Mouse (Mus musculus) lung, postnatal 14 days (tissue): ENCODE measurements around the gene Bri3bp.
A peak's percentile ranks its signal among the peaks of the same experiment; 100 is the strongest.
"Not testable (repeated sequence)": the region's sequence is repeated elsewhere in the genome, so short reads cannot be mapped to it uniquely, and the experiment has no call there.

Experiments
- DNase-seq: peaks from one replicate; pipeline ENCODE4 v3.0.0; 2021

Bri3bp gene

GRCm38 (mm10) chr5:125441234-125442114 is at the start of gene Bri3bp:
Bri3bp (plus strand) TSS chr5:125441568.
- peak; percentile 42 for DNase-seq

- peak; percentile 81 for DNase-seq
These were observed 49.8 kb upstream of the Bri3bp start for GRCm38 (mm10) chr5:125391609-125392008.

DNA sequence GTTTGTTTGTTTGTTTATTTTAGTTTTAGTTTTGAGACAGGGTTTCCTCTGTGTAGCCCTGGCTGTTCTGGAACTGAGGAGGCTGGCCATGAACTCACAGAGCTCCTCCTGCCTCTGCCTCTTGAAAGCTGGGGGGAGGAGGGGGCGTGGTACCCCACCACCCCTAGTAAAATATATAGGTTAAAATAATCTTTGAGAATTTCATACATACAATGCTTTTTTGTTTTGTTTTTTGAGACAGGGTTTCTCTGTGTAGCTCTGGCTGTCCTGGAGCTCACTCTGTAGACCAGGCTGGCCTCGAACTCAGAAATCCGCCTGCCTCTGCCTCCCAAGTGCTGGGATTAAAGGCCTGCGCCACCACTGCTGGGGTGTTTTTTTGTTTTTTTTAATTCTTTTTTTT is 49.2 kb upstream of the Bri3bp start:
- DNase-seq, result not testable (repeated sequence)

DNA sequence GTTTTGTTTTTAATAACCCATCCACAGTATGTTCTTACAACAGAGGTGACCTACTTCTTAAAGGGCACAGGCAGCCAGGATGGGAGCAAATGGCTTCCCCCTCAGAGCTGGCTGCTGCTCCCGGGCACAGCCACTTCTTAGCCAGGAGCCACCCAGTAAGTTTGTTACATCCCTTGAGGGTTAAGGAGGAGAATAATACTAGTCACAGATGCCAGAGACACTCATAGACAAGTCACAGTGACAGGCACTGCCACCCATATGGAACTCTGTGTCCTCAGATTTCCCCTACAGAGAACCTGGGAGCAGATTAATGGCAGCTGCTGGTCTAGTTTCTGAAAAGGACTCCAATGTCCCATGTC is 48.8 kb upstream of the Bri3bp start:
- no peak for DNase-seq

GRCm38 (mm10) chr5:125392977-125393621 is 48.3 kb upstream of the Bri3bp start:
- peak; percentile 96 for DNase-seq

GRCm38 (mm10) chr5:125393622-125394603 is 47.5 kb upstream of the Bri3bp start:
- peak; percentile 78 for DNase-seq

DNA sequence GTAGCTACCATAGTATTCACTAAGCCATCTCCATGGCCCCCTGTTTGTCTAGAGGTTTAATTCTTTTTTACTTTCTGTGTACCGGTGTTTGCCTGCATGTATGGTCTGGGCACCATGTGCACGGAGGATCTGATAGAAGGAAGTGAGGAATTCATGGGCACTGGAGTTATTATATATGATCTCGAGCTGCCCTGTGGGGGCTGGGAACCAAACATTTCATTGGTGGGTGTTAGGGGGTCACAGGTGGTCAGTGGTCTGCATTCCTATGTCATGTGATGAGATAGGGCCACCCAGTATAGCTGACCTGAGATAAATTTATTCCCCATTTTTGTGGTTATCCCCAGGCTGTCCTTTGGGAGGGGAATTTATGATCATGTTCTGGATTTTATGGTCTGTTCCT is 46.4 kb upstream of the Bri3bp start:
- no peak for DNase-seq

DNA sequence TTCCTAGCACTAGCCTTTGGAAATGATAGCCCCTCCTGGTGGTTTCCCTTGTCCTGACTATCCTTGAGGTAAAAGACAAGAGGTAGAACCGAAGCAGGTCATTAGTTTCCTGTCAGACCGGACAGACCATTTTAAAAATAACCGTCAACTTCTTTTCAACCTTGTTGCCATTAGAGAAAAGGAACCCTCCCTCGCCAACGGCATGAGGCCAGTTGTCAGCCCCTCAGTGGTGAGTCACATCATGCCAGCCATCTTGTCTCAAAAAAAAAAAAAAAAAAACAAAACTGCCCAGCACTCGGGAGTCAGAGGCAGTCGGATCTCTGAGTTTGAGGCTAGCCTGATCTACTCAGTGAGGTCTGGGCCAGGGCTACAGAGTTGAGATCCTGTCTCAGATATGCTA is 40.5 kb upstream of the Bri3bp start:
- no peak for DNase-seq

DNA sequence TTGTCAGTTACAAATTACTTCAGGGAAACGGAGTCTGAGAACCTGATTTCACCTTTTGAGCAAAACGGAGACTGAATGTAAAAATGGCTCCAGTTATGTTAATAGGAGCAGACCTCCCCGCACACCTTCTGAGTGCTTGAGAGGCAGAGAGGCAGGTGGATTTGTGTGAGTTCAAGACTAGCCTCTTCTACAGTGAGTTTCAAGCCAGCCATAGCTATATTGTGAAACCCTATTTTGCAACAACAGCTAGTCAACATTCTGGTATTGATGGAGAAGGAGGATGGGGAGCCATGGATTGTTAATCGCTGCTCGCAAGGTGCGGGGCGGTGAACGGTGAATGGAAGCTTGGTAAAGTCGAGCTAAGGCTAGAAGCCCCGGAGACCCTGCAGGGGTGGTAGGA is 38.9 kb upstream of the Bri3bp start:
- no peak for DNase-seq

- no peak for DNase-seq
These were observed 38.4 kb upstream of the Bri3bp start for GRCm38 (mm10) chr5:125402991-125403390.

- peak; percentile 70 for DNase-seq
These were observed 37.6 kb upstream of the Bri3bp start for GRCm38 (mm10) chr5:125403481-125404465.

GRCm38 (mm10) chr5:125404536-125404902 is 36.8 kb upstream of the Bri3bp start:
- DNase-seq, result no peak

- DNase-seq, result peak; percentile 51
These were observed 36.3 kb upstream of the Bri3bp start for GRCm38 (mm10) chr5:125404903-125405545.

DNA sequence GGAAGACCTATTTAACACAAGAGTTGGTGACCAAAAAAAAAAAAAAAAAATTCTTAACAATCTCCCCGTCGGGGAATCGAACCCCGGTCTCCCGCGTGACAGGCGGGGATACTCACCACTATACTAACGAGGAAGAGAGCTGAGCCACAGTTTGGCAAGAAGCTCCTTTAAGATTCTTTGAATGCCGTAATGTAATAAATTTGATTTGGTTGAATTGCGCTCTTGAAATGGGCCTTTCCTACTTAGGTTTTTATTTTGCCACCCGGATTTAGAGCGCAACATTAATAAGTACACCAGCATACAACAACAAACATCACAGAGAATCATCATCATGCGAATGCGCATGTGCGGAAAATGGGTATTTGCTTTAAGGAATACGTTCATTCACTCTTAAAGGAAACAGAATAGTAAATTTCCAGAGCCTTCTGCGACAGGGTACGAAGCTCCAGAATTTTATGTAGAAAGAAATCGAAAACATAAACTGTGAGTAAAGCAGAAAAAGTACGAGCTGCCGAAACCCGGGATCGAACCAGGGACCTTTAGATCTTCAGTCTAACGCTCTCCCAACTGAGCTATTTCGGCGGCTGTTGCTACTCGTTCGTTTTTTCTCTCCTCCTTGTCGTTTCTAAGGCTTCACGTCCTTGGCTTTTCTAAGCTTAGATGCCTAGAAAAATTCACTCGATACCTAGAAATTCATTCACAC is 35.7 kb upstream of the Bri3bp start:
- DNase-seq, result peak; percentile 92

DNA sequence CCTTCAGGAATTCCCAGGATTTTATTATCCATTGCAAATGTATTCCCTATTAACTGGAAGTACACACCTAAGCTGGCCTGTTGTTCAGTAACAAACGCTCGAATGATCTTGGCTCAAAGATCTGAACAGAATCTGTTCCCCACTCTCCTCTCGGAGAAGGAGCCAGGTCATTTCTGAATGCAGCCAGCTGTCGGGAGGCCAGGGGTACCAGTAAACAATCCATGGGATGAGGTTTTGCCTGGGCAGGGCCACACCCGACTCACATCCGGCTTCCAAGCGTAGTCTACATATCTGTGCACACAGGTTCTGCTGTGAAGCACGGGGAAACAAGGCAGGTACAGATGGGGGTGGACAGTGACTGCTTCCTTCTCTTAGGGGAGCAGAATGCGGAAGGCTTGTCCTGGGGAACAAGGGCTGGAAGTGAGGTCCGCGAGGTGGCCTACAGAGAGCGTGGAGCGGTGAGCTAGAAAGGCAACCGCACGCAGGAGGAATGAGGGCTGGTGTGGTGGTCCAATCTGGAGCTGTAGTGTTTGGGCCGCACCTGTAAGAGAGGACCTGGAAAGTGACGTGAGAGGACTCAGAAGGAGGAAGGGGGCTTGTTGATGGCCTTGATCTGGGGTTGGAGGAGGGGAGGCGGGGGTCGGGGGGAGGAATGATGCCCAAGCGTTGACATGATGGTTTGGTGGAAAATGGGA is 34.9 kb upstream of the Bri3bp start:
- DNase-seq, result peak; percentile 74

DNA sequence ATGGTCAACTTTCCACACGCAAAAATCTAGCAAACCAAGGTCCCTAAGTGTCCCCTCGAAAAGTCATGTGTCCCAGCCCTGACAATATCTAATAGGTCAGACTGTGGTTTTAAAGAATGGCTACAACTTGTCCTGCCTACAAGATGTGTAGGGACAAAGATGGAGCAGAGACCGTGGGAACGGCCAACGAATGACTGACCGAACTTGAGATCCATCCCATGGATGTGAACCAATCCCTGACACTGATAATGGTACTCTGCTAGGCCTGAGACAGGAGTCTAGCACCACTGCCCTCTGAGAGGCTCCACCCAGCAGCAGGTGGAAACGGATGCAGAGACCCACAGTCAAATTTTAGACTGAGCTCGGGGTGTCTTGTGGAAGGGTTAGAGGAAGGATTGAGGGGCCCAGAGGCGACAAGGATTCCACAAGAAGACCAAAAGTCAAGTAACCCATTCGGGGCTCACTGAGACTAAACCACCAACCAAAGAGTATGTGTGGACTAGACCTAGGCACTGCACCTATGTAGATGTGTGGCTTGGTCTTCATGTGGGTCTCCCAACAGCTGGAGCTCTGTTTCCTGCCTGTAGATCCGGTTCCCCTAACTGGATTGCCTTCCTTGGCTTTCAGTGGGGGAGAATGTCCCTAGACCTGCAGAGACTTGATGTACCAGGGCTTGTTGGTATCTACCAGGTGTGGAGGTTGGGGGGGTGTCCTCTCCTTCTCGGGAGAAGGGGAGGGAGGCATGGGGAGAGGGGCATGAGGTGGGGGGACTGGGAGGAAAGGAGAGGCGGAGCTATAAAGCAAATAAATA is 34.1 kb upstream of the Bri3bp start:
- DNase-seq, result no peak

GRCm38 (mm10) chr5:125407910-125408575 is 33.3 kb upstream of the Bri3bp start:
- no peak for DNase-seq

DNA sequence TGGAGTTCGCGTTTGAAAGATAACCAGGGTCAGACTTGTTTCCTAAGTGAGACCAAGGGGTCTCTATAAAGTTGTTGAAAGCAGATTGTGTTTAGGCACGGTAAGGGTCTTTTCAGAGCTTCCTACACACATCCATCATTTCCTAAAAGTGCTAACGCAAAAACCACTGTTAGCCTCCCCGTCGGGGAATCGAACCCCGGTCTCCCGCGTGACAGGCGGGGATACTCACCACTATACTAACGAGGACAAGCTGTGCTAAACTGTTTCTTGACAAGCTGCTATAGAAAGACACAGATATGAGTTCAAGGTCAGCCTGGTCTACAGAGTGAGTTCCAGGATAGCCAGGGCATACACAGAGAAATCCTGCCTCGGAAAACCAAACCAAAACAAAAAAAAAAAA is 32.5 kb upstream of the Bri3bp start:
- DNase-seq, result peak; percentile 85
